Mouse (Mus musculus) stomach, embryonic 15.5 days (tissue): Measurements from ENCODE around the gene Armc8. TPM values are rescaled to one million over a fixed set of nuclear protein-coding genes. Genes with fewer than 3 reads are reported as not detected.

Experiments
- ATAC-seq: fragments of 200-750 bp; cut with Nextera tagmentation; 2 replicates; pipeline ENCODE4 v1.8.0; 2017; ENCODE audit warnings: low read depth, moderate number of reproducible peaks, moderate TSS enrichment; ENCODE audit not compliant: insufficient read depth, low FRiP score
- H3K27ac ChIP-seq: fragments of 300-500 bp; sonication (generic); 2 replicates; pipeline ENCODE4 v1.5.1; 2015; ENCODE audit warnings: mild to moderate bottlenecking, inconsistent platforms
- H3K27me3 ChIP-seq: fragments of 300-500 bp; sonication (generic); replicated peaks from 2 replicates; pipeline ENCODE4 v1.6.1; 2015; ENCODE audit warnings: inconsistent platforms
- H3K36me3 ChIP-seq: fragments of 300-500 bp; sonication (generic); 2 replicates; pipeline ENCODE4 v1.6.1; 2015; ENCODE audit warnings: inconsistent platforms
- H3K4me1 ChIP-seq: fragments of 300-500 bp; sonication (generic); 2 replicates; pipeline ENCODE4 v1.6.1; 2015; ENCODE audit warnings: inconsistent platforms
- H3K4me2 ChIP-seq: fragments of 300-500 bp; sonication (generic); 2 replicates; pipeline ENCODE4 v1.6.1; 2015; ENCODE audit warnings: mild to moderate bottlenecking, inconsistent platforms
- H3K4me3 ChIP-seq: fragments of 300-500 bp; sonication (generic); replicated peaks from 2 replicates; pipeline ENCODE4 v1.5.1; 2015; ENCODE audit warnings: inconsistent platforms
- H3K9ac ChIP-seq: fragments of 300-500 bp; sonication (generic); 2 replicates; pipeline ENCODE4 v1.6.1; 2015; ENCODE audit warnings: inconsistent platforms
- H3K9me3 ChIP-seq: fragments of 300-500 bp; sonication (generic); 2 replicates; pipeline ENCODE4 v1.6.1; 2016; ENCODE audit warnings: inconsistent platforms
- WGBS: fragments of 180-500 bp; shearing (Covaris S2); methylation state at CpG from one replicate; pipeline ENCODE4 v1.1.7; 2015; 5-methylcytosine and 5-hydroxymethylcytosine counted together
- polyA plus RNA-seq: library from polyadenylated mRNA; unstranded; fragments of >200 nt; fragmentation: Nextera tagmentation; extraction: Ambion mirVana; gene quantifications from 2 replicates; pipeline ENCODE4 v1.2.1, GENCODE M21; 2015

Gene Armc8
- polyA plus RNA-seq, 1 experiment from 2014 or later: 23.9 TPM

- Histone ChIP-seq H3K9ac (no peak overlapping the region), H3K27me3 (no peaks in the 10 kb centered on the region), H3K4me1 (peaks cover 5% of the 10 kb centered on the region; the same call in 1 of the 2 replicates), H3K27ac (no peak overlapping the region), H3K36me3 (no peaks in the 10 kb centered on the region), H3K4me2 (no peak overlapping the region), H3K9me3 (no peaks in the 10 kb centered on the region), H3K4me3 (no peak overlapping the region)
- ATAC-seq: no peak
- WGBS: 89% methylated on average over 8 of the region's 8 CpGs
Measured at GRCm38 (mm10) chr9:99431346-99431745, 137.4 kb downstream of the Armc8 start.

- H3K9me3 ChIP-seq: no peaks in the 10 kb centered on the region
- ATAC-seq: no peak
- H3K9ac ChIP-seq: no peak overlapping the region
- H3K4me1 ChIP-seq: peaks cover 5% of the 10 kb centered on the region; the same call in 1 of the 2 replicates
- no peaks in the 10 kb centered on the region for H3K27me3 ChIP-seq
- no peak overlapping the region for H3K4me3 ChIP-seq
- 65% methylated on average over 6 of the region's 6 CpGs for WGBS
- no peak overlapping the region for H3K4me2 ChIP-seq
- H3K36me3 ChIP-seq: no peaks in the 10 kb centered on the region
- no peak overlapping the region for H3K27ac ChIP-seq
Measured at GRCm38 (mm10) chr9:99430806-99431205, 137.9 kb downstream of the Armc8 start.

GRCm38 (mm10) chr9:99429845-99430244 lies 138.9 kb downstream of the Armc8 start:
- 88% methylated on average over 3 of the region's 3 CpGs for WGBS
- no peak overlapping the region for H3K9ac ChIP-seq
- no peaks in the 10 kb centered on the region for H3K36me3 ChIP-seq
- no peak overlapping the region for H3K27ac ChIP-seq
- no peak for ATAC-seq
- no peak overlapping the region for H3K4me2 ChIP-seq
- H3K4me3 ChIP-seq: no peak overlapping the region
- no peaks in the 10 kb centered on the region for H3K27me3 ChIP-seq
- peaks cover 8% of the 10 kb centered on the region for H3K4me1 ChIP-seq
- H3K9me3 ChIP-seq: no peaks in the 10 kb centered on the region

GRCm38 (mm10) chr9:99428601-99429331 lies 139.9 kb downstream of the Armc8 start:
- Histone ChIP-seq H3K9ac (no peak overlapping the region), H3K36me3 (no peaks in the 10 kb centered on the region), H3K9me3 (no peaks in the 10 kb centered on the region), H3K27me3 (no peaks in the 10 kb centered on the region), H3K4me3 (no peak overlapping the region), H3K4me2 (no peak overlapping the region), H3K4me1 (peaks cover 11% of the 10 kb centered on the region), H3K27ac (no peak overlapping the region)
- no peak for ATAC-seq
- 73% methylated on average over 11 of the region's 11 CpGs for WGBS

Other genes starting within 250 kb of the Armc8 start
- 0.45 and 0.50 TPM in 2 replicates for gene Esyt3, start 210.3 kb downstream of the Armc8 start, polyA plus RNA-seq
- gene Mras, start 131.5 kb downstream of the Armc8 start, polyA plus RNA-seq: 9.0 and 11.6 TPM in 2 replicates
- 0.13 and 0.15 TPM in 2 replicates for gene Nme9, start 117.4 kb downstream of the Armc8 start, polyA plus RNA-seq
- gene Dbr1, start 6.9 kb upstream of the Armc8 start, polyA plus RNA-seq: 26.1 and 29.0 TPM in 2 replicates
- gene A4gnt, start 43.6 kb upstream of the Armc8 start, polyA plus RNA-seq: 0.55 and 1.2 TPM in 2 replicates
- 15.6 and 17.6 TPM in 2 replicates for gene Dzip1l, start 60.6 kb upstream of the Armc8 start, polyA plus RNA-seq
- 236 and 267 TPM in 2 replicates for gene Cldn18, start 148.4 kb upstream of the Armc8 start, polyA plus RNA-seq